Mouse (Mus musculus): ENCODE data around the gene Ccnb3. TPM values are rescaled to one million over a fixed set of nuclear protein-coding genes. Genes with fewer than 3 reads are reported as not detected.

The Ccnb3 gene
- polyA plus RNA-seq, 1 experiment: not detected

DNA sequence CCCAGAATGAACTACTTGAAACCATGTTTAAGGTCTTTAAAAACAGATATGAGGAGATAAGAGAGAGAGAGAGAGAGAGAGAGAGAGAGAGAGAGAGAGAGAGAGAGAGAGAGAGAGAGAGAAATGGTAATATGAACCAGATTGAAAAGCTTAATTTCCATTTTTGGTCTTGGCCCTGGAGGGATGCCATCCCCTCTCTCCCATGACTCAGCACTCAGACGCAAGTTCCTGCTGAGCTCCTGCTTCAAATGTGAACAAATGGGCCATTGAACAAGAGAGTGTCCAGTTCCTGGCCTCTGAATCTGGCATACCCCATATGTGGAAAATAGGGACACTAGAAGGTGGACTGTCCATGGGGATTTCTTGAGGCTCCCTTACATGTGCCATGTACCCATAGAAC is 69.5 kb downstream of the Ccnb3 start:
- H3K4me1 ChIP-seq (ENCODE audit: control insufficient read depth, insufficient read depth, low read length): no peaks in the 10 kb centered on the region
- no peak for TF ChIP-seq POLR2A (IDR thresholded peaks at IDR 0.05; ENCODE audit: extremely low read depth, insufficient read depth, low read length)
- no peak for TF ChIP-seq CTCF (IDR thresholded peaks at IDR 0.05; ENCODE audit: extremely low read depth, insufficient read depth, low read length)
- H3K4me3 ChIP-seq (ENCODE audit: insufficient read depth, low read length): no peak overlapping the region
- H3K27ac ChIP-seq (ENCODE audit: insufficient read depth, low read length): no peak overlapping the region

- no peak overlapping the region for H3K27ac ChIP-seq (ENCODE audit: insufficient read depth, low read length)
These were observed 72.8 kb downstream of the Ccnb3 start for GRCm38 (mm10) chrX:6968598-6968997.

More at GRCm38 (mm10) chrX:6968598-6968997, 72.8 kb downstream of the Ccnb3 start:
- no peak overlapping the region for H3K4me3 ChIP-seq (ENCODE audit: insufficient read depth, low read length)
- no peak for TF ChIP-seq CTCF (IDR thresholded peaks at IDR 0.05; ENCODE audit: extremely low read depth, insufficient read depth, low read length)
- H3K4me1 ChIP-seq (ENCODE audit: control insufficient read depth, insufficient read depth, low read length): no peaks in the 10 kb centered on the region

Other genes starting within 250 kb of the Ccnb3 start
- not detected in 2 replicates for gene Akap4, start 25.9 kb upstream of the Ccnb3 start, polyA plus RNA-seq (2012; rRNA removed)